Mouse (Mus musculus) T-cell, adult 2 months (primary cell): ENCODE results near the gene Clec4f.
A peak's percentile ranks its signal among the peaks of the same experiment; 100 is the strongest.
"Not testable (repeated sequence)": the region's sequence is repeated elsewhere in the genome, so short reads cannot be mapped to it uniquely, and the experiment has no call there.

Source experiments
- DNase-seq: peaks from one replicate; pipeline ENCODE4 v3.0.0; 2022; ENCODE audit warnings: low spot score

Gene Clec4f

GRCm38 (mm10) chr6:83634106-83634505, 21.9 kb downstream of the Clec4f start:
- DNase-seq: not testable (repeated sequence)

- no peak for DNase-seq
These were observed 24.2 kb downstream of the Clec4f start for GRCm38 (mm10) chr6:83631815-83632214.

- DNase-seq: no peak
These were observed 29.2 kb downstream of the Clec4f start for GRCm38 (mm10) chr6:83626781-83627180.

- no peak for DNase-seq
These were observed 36.0 kb downstream of the Clec4f start for GRCm38 (mm10) chr6:83619955-83620354.

- DNase-seq: no peak
These were observed 38.2 kb downstream of the Clec4f start for GRCm38 (mm10) chr6:83617581-83618335.

- DNase-seq: no peak
These were observed 39.5 kb downstream of the Clec4f start for GRCm38 (mm10) chr6:83616512-83616911.

GRCm38 (mm10) chr6:83614469-83614868, 41.5 kb downstream of the Clec4f start:
- DNase-seq: no peak

- DNase-seq: no peak
These were observed 43.0 kb downstream of the Clec4f start for GRCm38 (mm10) chr6:83612976-83613375.

GRCm38 (mm10) chr6:83599636-83600174, 56.3 kb downstream of the Clec4f start:
- DNase-seq: no peak

- DNase-seq: no peak
These were observed 56.9 kb downstream of the Clec4f start for GRCm38 (mm10) chr6:83599060-83599550.

GRCm38 (mm10) chr6:83598646-83599045, 57.3 kb downstream of the Clec4f start:
- peak; percentile 49 for DNase-seq

GRCm38 (mm10) chr6:83597988-83598387, 58.0 kb downstream of the Clec4f start:
- DNase-seq: no peak

GRCm38 (mm10) chr6:83595035-83595434, 61.0 kb downstream of the Clec4f start:
- DNase-seq: no peak
